Mouse (Mus musculus): ENCODE measurements around the gene Pde1a.

DNA sequence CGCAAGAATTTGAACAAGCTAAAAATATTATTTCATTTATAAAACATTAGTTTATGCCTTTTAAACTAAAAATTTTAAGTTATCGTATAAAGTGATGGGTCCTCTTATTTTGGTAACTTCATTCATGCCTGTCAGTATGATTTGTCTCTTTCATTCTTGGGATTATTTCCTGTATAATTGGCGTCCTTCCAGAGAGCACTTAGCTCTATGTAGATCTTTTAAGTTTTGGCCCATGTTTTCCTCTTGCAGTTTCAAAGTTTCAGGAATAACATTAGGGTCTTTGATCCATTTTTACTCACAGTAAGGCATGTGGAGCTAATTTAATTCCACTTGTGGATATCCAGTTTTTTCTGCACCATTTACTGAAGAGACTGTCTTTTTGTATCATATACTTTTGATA is 5.8 kb upstream of the Pde1a start:
- no peak for TF ChIP-seq CTCF (IDR thresholded peaks at IDR 0.05; ENCODE audit: low read depth)
- TF ChIP-seq EP300 (optimal IDR thresholded peaks at IDR 0.05), result no peak
